Mouse (Mus musculus) gastrocnemius, postnatal 4 days (tissue): Measurements from ENCODE around the gene Grb2. TPM values are rescaled to one million over a fixed set of nuclear protein-coding genes. Genes with fewer than 3 reads are reported as not detected.

ENCODE experiments used
- DNase-seq, 2 experiments: peaks; one replicate each; pipeline ENCODE4 v3.0.0; 2021 to 2022; ENCODE audit warnings: low spot score in 2 of 2, mixed read lengths in 2 of 2
- total RNA-seq, 2 experiments: library from RNA; stranded (reverse); gene quantifications; 2 replicates each; pipeline ENCODE4 v1.2.3; 2021

Gene Grb2
- total RNA-seq, 2 experiments from 2014 or later: 106 to 116 TPM

DNA sequence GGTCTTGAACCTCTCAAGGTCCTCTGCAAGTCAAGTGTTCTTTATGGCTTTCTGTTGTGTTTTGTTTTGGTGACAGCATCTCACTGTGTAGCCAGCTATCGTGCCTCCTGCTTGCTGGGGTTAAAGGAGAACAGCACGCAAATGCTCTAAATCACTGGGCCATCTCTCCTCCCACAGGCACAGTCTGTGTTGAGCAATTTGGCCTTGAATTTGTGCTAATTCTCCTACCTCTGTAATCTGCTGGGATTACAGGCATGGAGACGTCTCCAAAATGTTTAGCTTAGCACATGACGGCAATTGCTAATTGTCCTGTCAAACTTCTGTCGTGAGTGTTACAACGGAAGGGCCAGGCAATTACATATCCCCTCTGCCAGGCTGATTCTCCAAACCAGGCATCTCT lies 97.2 kb downstream of the Grb2 start:
- no peak for DNase-seq

DNA sequence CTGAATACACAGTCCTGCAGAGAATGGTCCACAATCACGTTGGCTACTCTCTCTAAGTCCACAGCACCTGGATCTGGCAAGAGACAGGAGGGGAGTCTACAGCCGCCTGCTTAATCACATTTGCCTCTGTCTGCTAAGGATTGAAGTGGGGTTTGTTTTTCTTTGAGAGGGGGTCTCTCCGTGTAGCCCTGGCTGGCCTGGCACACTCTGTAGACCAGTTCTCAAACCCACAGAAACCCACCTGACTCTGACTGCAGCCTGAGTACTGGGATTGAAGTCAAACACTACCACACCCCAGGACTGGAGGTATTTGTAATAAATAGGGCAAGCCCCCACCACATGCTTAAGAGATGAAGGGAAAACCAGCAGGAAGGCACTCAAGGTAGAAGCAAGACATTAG lies 98.8 kb downstream of the Grb2 start:
- no peak for DNase-seq

DNA sequence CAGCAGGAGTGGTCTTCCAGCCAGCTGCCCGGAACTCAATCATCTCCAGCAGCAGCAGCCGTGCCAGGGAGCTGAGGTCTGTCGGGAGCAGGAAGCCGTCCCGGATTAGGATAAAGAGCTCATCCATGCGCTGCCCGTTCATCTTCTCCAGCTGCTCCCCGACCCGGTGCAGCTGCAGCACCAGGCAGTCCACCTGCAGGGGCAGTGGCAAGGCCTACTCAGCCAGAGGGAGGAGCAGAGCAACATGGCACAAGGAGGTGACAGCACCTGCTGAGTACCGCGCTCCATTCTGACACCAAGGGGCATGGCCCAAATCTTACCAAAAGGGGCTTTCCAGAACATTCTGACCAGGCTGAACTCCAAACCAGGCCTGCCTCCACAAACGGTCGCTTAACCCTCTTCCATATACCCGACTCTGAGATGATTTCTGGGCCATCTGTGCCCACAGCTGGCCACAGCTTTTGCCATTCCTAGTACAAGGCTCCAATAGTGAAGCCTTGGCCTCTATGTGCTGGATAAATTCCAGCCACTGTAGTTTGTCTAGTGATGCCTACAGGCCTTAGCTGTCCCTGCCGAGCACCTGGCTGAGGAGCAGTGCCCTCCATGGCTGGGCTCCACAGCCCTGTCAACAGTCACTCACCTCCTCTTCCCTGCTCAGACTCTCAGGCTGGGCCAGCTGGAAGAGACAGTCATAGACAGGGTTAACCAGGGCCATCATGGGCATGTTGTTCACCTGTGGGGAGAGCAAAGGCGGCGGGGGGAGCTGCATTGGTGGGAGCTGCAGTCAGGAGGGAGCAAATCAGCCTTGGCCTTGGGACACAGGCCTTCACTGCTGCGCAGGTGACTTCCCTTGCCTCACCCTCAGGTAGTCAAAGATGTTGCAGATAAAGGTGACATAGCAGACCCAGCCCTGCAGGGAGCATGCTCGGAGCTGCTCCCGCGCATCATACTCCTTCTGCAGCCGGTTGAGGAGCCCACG lies 99.7 kb downstream of the Grb2 start:
- DNase-seq: peak in 1 of 2 experiments; percentile 26

DNA sequence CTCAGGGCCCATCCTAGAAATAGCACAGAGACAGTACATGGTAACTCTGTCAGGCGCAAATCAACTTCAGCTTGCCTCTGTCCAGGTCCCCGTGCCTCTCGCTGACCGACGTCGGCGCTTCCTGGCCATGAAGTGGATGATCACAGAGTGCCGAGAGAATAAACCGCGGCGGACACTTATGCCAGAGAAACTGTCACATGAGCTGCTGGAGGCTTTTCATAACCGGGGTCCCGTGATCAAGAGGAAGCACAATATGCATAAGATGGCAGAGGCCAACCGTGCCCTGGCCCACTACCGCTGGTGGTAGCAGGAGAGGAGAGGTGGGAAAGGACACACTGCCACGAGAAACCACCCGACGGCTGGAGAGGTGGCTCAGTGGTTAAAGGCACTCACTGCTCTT lies 101.7 kb downstream of the Grb2 start:
- DNase-seq: no peak

DNA sequence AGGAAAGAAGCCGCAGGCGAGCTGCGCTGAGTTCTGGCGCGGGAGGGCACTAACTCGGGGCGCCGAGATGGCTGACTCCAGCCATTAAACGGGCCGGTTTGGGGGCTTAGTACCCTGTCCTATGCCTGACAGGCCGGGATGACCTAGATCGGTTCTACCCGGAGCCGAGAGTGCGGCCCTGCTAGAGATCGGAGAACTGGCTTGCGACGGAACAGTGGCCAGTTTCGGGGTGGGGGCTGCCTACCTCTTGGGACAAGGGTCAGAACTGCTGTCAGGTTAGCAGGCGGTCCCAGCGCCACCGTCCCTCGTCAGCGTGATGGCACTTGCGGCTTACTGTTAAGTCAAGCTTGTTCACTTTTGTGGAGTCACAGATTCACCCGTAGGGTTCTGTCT lies 104.1 kb downstream of the Grb2 start:
- no peak for DNase-seq

DNA sequence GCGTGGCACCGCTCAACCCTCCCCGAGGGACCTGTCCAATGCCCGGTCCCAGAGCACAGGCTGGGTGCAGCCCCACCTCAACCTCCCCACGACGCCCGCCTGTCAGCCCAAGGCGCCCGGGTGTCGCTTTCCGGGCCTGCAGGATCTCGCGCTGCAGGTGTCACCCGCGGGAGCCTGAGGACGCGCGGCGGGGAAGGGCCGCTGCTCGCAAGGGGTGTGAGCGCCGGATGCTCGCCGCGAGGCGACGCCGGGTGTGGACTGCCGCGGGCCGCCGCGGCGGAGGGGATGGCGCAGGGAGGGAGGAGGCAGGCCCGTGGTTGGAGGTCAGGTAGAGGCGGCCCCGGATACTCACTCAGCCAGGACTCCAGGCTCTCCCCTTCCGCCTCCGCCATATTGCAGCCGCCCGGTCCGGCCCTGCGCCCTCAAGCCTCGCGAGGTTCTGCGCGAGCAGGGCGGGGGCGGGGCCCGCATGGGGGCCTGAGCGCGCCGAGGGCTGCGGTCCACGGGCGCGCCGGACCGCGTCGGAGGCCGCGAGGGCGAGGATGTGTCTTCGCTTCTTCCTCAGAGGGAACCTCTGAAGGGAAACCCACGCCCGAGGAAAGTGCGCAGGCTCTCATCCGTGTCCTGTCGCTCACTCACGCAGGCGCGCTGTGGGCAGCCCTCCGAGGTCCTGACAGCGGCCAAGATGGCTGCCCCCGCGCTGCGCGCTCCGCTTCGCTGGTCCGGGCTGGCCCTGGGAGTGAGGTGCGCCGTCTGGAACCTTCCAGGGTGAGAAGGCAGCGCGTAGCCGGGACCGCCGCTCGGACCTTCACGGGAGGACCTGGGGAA lies 104.7 kb downstream of the Grb2 start, which contains the start of the genes Mrps7 and Gga3:
Gene Mrps7, plus strand, starts transcription at position 450 of the 828 bp plus-strand sequence.
Gene Gga3, minus strand, starts transcription at position 576 of the 828 bp plus-strand sequence.
- DNase-seq: peak; percentile 93

DNA sequence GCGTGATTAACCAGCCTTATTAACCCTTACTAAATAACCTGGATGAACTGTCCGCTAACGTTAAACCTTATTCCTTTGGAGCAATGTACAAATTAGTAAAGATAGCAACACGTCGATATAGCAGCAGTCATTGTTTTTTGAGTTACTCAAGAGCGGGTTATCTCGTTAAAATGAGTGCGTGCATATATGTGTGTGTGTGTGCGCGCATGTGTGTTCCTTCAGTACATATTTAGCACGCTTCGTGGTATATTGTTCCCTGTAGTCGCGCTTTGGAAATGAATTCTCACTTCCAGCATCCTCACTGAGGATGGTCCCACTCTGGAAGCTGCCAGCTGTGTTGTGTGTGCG lies 105.3 kb downstream of the Grb2 start:
- no peak for DNase-seq

DNA sequence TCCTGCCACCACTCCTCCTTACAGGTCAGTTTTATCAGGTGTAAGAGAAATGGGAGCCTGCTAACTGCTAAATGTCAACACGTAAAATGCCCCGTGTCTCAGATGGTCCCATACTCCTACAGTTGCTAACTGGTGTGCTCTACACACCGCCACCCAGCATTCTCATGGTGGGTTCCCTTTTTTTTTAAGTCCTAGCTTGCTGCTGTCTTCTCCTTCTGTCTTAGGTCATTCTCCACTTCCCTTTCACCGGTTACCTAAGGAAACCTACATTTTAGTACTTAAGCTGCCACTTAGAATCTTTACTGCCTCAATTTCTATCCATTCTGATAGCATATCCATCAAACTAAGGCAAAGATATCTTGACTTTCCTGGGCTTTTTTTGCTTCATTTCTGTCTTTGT lies 107.2 kb downstream of the Grb2 start:
- DNase-seq: no peak

DNA sequence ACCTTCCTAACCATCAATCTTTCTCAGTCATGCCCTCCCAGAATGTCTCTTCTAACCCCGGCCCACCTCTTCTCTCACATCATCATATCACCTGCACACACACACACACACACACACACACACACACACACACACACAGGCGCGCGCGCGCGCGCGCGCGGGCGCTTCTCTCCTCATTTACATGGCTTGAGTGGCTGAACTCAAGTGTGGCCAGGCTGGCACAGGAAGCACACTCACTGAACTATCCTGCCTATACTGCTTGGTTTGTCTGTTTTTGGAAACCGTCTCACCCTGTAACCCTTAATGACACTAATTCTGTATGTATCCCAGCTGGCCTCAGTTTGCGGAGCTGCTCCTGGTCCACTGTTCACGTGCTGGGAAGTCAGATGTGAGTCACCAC lies 107.7 kb downstream of the Grb2 start:
- DNase-seq: no peak

DNA sequence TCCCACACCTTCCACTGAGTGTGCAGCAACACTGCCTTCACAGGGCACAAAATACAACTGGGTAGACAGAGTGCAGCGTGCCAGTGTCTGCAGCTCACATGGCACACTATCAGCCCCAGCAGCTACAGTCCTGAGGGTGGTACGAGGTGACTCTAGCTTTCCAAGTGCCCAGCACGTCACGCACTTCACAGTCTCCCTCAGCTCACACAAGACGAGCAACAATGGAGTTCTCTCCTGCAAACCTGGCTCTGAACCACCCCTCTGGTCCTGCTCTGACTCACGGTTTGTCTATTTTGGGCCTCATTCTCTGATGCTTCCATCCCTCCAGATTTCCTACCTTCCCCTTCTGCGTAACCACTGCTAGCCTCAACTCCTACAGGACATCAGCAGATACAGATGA lies 108.7 kb downstream of the Grb2 start:
- no peak for DNase-seq

DNA sequence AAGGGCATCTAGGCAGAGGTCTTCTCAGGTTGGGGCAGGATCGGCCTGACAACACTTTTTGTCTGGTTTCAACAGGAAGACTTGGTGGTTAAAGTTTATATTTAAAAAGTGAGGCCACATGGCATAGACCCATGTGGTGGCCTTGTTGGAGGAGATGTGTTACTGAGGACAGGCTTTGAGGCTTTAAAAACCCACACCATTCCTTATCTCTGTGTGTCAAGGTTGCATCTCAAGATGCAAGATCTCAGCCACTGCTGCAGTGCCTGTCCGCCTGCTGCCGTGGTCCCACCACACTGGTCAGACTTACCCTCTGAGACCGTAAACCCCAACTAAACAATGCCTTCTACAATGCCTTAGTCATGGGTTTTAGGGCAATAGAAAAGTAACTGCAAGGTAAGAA lies 110.1 kb downstream of the Grb2 start:
- no peak for DNase-seq

DNA sequence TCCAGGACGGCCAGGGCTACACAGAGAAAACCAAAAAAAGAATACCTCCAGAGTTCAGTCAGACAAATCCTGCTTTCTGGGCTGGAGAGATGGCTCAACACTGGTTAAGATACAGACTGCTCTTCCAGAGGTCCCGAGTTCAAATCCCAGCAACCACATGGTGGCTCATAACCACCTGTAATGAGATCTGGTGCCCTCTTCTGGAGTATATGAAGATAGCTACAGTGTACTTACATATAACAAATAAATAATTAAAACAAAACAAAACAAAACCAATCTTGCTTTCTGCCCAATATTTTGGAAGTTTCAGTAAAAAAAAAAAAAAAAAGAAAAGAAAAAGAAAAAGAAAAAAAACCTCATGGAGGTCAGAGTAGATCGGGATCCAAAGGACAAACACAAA lies 113.2 kb downstream of the Grb2 start:
- no peak for DNase-seq

Other genes starting within 250 kb of the Grb2 start
- gene Slc16a5, start 246.1 kb downstream of the Grb2 start, total RNA-seq: not detected
- 1 to 10 TPM; 2.1 to 3.4 TPM for gene Armc7, start 232.9 kb downstream of the Grb2 start, total RNA-seq
- gene Nt5c, start 216.7 kb downstream of the Grb2 start, total RNA-seq: 10 to 100 TPM; 20.1 to 23.0 TPM
- gene Jpt1, start 194.2 kb downstream of the Grb2 start, total RNA-seq: 100 to 1,000 TPM; 251 to 285 TPM
- 100 to 1,000 TPM; 230 to 244 TPM for gene Sumo2, start 172.3 kb downstream of the Grb2 start, total RNA-seq
- gene Nup85, start 144.2 kb downstream of the Grb2 start, total RNA-seq: 10 to 100 TPM; 43.4 to 45.2 TPM
- 10 to 100 TPM; 70.9 to 73.2 TPM for gene Mrps7, start 104.7 kb downstream of the Grb2 start, total RNA-seq
- 10 to 100 TPM; 15.9 to 21.8 TPM for gene Gga3, start 104.5 kb downstream of the Grb2 start, total RNA-seq
- 10 to 100 TPM; 29.7 to 31.9 TPM for gene Mif4gd, start 95.6 kb downstream of the Grb2 start, total RNA-seq
- 10 to 100 TPM; 24.0 to 27.4 TPM for gene Slc25a19, start 80.3 kb downstream of the Grb2 start, total RNA-seq
- gene Tmem94, start 56.8 kb upstream of the Grb2 start, total RNA-seq: 10 to 100 TPM; 51.9 to 57.3 TPM
- 10 to 100 TPM; 26.1 to 26.8 TPM for gene Caskin2, start 105.0 kb upstream of the Grb2 start, total RNA-seq
- gene Tsen54, start 106.1 kb upstream of the Grb2 start, total RNA-seq: 10 to 100 TPM; 15.6 to 16.9 TPM
- gene Llgl2, start 115.5 kb upstream of the Grb2 start, total RNA-seq: 10 to 100 TPM; 19.0 to 21.6 TPM
- under 1 TPM; 0.37 to 0.60 TPM for gene Myo15b, start 149.8 kb upstream of the Grb2 start, total RNA-seq
- 10 to 100 TPM; 14.1 to 17.1 TPM for gene Smim5, start 191.4 kb upstream of the Grb2 start, total RNA-seq
- under 1 TPM in 1 of 2 experiments, not detected in 1; 0.39 TPM for gene Smim6, start 203.4 kb upstream of the Grb2 start, total RNA-seq
- 10 to 100 TPM; 25.1 to 25.7 TPM for gene Sap30bp, start 224.7 kb upstream of the Grb2 start, total RNA-seq
- gene Recql5, start 224.9 kb upstream of the Grb2 start, total RNA-seq: 10 to 100 TPM in 1 of 2 experiments, 1 to 10 TPM in 1; 8.6 to 12.9 TPM